Mouse (Mus musculus) C2C12 (cell line): ENCODE measurements around the gene Gm17521. TPM values are rescaled to one million over a fixed set of nuclear protein-coding genes. Genes with fewer than 3 reads are reported as not detected.
"Not testable (repeated sequence)": the region's sequence is repeated elsewhere in the genome, so short reads cannot be mapped to it uniquely, and the experiment has no call there.

ENCODE experiments used
- H3K27me3 ChIP-seq: one replicate; pipeline ENCODE4 v1.6.1; 2011; ENCODE audit not compliant: control insufficient read depth, insufficient read depth, insufficient read length
- H3K36me3 ChIP-seq: one replicate; pipeline ENCODE4 v1.6.1; 2011; ENCODE audit not compliant: control insufficient read depth, insufficient read depth
- H3K4me3 ChIP-seq: one replicate; pipeline ENCODE4 v1.5.1; 2011; ENCODE audit warnings: mild to moderate bottlenecking, control low read depth; ENCODE audit not compliant: poor library complexity, insufficient read depth, severe bottlenecking
- H3K79me2 ChIP-seq: one replicate; pipeline ENCODE4 v1.6.1; 2011; ENCODE audit not compliant: control insufficient read depth, insufficient read depth
- H3K79me3 ChIP-seq: one replicate; pipeline ENCODE4 v1.6.1; 2011; ENCODE audit warnings: low read depth, control low read depth
- H3ac ChIP-seq: one replicate; pipeline ENCODE3; 2011; ENCODE audit warnings: low read depth; ENCODE audit not compliant: control insufficient read depth, insufficient read length
- CEBPB ChIP-seq: IDR thresholded peaks from one replicate; pipeline ENCODE4 v1.6.1; 2011; ENCODE audit warnings: low read depth, mild to moderate bottlenecking, control low read depth, moderate library complexity
- CTCF ChIP-seq: IDR thresholded peaks from one replicate; pipeline ENCODE4 v1.5.1; 2011; ENCODE audit not compliant: control insufficient read depth, insufficient read depth, insufficient read length
- MYOG ChIP-seq: IDR thresholded peaks from one replicate; pipeline ENCODE4 v1.6.1; 2011; ENCODE audit not compliant: control insufficient read depth, insufficient read length; ENCODE audit errors: extremely low read depth
- long read RNA-seq, 2 experiments: library from polyadenylated mRNA; unstranded; transcript quantifications; one replicate each; pipeline ENCODE4 v2.0.0; 2019 to 2020
- polyA plus RNA-seq: library from polyadenylated mRNA; unstranded; fragments of >200 nt; fragmentation: generic; extraction: Trizol; gene quantifications from one replicate; pipeline ENCODE4 v1.2.1, GENCODE M21; 2012; ENCODE audit warnings: missing spikeins

Gm17521 gene
- not detected for polyA plus RNA-seq
- long read RNA-seq, experiment 1: 0 reads
- long read RNA-seq, experiment 2: 0 reads

GRCm38 (mm10) chrX:123029569-123029968, at the start of gene Gm17521:
Gene Gm17521, minus strand, starts transcription at chrX:123029669.
- H3K79me3 ChIP-seq, H3K79me2 ChIP-seq, H3K36me3 ChIP-seq, H3ac ChIP-seq, H3K27me3 ChIP-seq, H3K4me3 ChIP-seq: not testable (repeated sequence)

GRCm38 (mm10) chrX:123043956-123044355, 14.5 kb upstream of the Gm17521 start:
- Histone ChIP-seq H3K36me3 (no peaks in the 10 kb centered on the region), H3K79me2 (no peaks in the 10 kb centered on the region), H3ac (no peak overlapping the region), H3K79me3 (no peaks in the 10 kb centered on the region), H3K4me3 (no peak overlapping the region), H3K27me3 (no peaks in the 10 kb centered on the region)
- TF ChIP-seq MYOG: no peak
- TF ChIP-seq CEBPB: no peak
- no peak for TF ChIP-seq CTCF

GRCm38 (mm10) chrX:123043516-123043915, 14.0 kb upstream of the Gm17521 start:
- H3ac ChIP-seq: no peak overlapping the region
- no peak for TF ChIP-seq MYOG
- no peak for TF ChIP-seq CEBPB
- H3K79me3 ChIP-seq: no peaks in the 10 kb centered on the region
- H3K27me3 ChIP-seq: no peaks in the 10 kb centered on the region
- no peak overlapping the region for H3K4me3 ChIP-seq
- no peaks in the 10 kb centered on the region for H3K79me2 ChIP-seq
- no peaks in the 10 kb centered on the region for H3K36me3 ChIP-seq

Other genes with a start within 250 kb of the Gm17521 start
- gene Cldn34c1, start 73.8 kb upstream of the Gm17521 start, polyA plus RNA-seq: 0.12 TPM
- gene Srsx, start 192.8 kb upstream of the Gm17521 start, polyA plus RNA-seq: not detected
- not detected for gene Gm17577, start 217.2 kb upstream of the Gm17521 start, polyA plus RNA-seq